Mouse (Mus musculus) myocyte (in vitro differentiated cells): Measurements from ENCODE around the gene Itga5.

Experiments used
- CEBPB ChIP-seq: IDR thresholded peaks from 2 replicates; pipeline ENCODE4 v1.6.1; 2011; ENCODE audit warnings: mild to moderate bottlenecking, moderate library complexity; ENCODE audit not compliant: poor library complexity, insufficient read depth, severe bottlenecking
- E2F4 ChIP-seq: IDR thresholded peaks from one replicate; pipeline ENCODE4 v1.6.1; 2011; ENCODE audit warnings: mild to moderate bottlenecking, control low read depth, moderate library complexity; ENCODE audit not compliant: insufficient read depth
- MAX ChIP-seq: IDR thresholded peaks from one replicate; pipeline ENCODE4 v1.6.1; 2011; ENCODE audit warnings: low read depth, mild to moderate bottlenecking, control low read depth
- POLR2A ChIP-seq: IDR thresholded peaks from one replicate; pipeline ENCODE4 v1.6.1; 2011; ENCODE audit warnings: low read depth, mild to moderate bottlenecking, control low read depth, moderate library complexity; ENCODE audit not compliant: insufficient read length
- POLR2AphosphoS2 ChIP-seq: IDR thresholded peaks from one replicate; pipeline ENCODE4 v1.6.1; 2011; ENCODE audit warnings: low read depth, control low read depth; ENCODE audit not compliant: insufficient read length
- TCF12 ChIP-seq: IDR thresholded peaks from one replicate; pipeline ENCODE4 v1.6.1; 2011; ENCODE audit warnings: mild to moderate bottlenecking, control low read depth; ENCODE audit not compliant: poor library complexity, insufficient read depth, severe bottlenecking
- TCF3 ChIP-seq: IDR thresholded peaks from one replicate; pipeline ENCODE4 v1.6.1; 2011; ENCODE audit warnings: low read depth, control low read depth; ENCODE audit not compliant: insufficient read length
- USF1 ChIP-seq: IDR thresholded peaks from one replicate; pipeline ENCODE4 v1.6.1; 2011; ENCODE audit warnings: low read depth, mild to moderate bottlenecking, control low read depth, moderate library complexity

DNA sequence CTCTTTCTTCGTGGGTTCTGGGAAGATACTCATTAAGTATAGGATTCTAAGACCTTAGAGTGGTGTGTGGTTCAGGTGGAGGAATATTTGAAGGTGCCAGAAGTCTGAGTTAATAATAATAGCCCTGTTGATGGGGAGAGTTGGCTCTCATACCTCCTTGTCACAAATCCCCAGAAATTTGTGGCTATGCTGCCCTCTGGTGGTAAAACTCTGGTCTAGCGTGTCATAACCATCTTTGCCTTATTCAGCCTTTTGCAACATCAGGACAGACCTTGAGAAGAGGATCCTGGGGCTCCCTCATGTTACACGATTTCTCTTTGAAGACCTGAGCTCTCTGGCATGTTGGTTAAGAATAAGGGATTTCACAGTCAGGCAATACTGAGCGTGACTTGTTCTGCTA is 24.1 kb downstream of the Itga5 start:
- TF ChIP-seq TCF3 (no peak), MAX (no peak), POLR2A (no peak), USF1 (no peak), POLR2AphosphoS2 (no peak), CEBPB (no peak), TCF12 (no peak), E2F4 (no peak)
